Mouse (Mus musculus): ENCODE results near the gene Renbp. TPM values are rescaled to one million over a fixed set of nuclear protein-coding genes. Genes with fewer than 3 reads are reported as not detected.

Renbp gene
- polyA plus RNA-seq (2012; rRNA removed) = 16.4 and 17.5 TPM in 2 replicates

DNA sequence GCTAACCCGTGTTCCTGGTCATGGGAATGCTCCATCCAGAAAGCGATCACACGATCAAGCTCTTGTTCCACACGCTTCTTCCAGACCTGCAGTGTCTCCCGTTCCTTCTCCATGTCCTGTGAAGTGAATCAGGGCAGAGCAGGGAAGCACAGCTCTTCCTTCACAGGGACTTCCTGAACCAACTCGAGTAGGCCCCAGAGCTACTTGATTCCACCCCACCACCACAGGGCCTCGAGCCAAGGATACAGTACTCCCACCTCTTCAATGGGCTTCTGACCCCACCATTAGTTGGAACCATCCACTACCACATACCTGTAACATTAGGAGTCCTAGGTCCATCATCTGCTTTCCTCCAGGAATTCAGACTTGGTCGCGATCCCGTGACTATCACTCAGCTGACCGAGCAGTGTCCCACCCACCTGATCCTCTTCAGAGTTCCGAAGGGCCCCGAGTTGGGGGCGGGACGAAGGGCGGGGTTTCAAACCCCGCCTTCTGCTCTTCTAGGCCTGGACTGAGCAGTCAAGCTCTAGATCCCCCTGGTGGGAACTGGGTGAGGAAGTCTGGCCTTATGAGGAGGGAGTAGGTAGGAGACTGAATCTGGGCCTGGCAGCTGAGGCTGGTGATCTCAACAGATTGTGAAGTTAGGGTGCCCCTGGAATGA, at the start of gene Renbp:
TSS of gene Renbp (minus strand) at position 449 of the 661 bp plus-strand sequence.

DNA sequence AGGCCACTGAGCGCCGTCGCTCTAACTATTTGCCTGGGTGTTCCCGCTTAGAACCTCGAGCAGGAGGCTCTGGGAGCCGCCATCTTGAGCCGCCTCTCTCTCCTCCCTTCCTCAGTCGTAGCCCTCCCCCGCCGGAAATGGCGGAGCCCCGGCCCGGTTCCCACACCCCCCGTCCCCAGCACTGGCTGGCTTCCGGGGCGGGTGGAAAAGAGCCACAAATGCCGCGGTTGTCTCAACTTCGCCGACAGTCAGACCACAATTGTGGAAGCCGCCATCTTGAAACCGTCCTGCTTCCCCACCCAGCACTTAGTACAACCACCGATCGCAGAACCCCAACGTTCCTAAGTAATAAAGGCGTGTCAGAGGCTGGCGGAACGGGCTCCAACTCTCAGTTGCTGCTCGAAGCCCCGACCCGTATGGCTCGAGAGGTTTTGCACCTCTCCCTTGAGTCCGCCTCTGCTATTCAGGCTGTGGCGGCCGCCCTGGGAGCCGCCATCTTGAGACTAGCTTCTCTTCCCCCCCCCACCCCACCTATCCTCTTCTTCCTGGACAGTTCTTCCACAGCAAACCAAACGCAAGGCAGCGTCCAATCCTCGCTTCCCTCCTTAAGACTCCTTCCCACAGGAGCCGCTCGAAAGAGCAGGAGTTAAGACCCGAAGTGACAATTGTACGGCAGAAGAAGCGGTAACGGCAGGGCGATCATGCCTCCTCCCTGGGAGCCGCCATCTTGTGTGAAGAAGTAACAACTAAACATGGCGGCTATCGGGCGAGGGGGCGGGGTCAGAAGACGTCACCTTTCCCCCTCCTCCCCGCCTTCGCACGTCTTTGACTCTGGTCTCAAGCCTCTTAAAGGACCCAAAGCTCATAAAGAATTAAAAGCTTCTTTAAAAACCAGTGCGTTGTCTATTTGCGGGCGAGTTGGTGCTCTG, 35.9 kb upstream of the Renbp start, which contains the start of gene Hcfc1:
TSS of gene Hcfc1 (minus strand) at position 110 of the 929 bp plus-strand sequence.

DNA sequence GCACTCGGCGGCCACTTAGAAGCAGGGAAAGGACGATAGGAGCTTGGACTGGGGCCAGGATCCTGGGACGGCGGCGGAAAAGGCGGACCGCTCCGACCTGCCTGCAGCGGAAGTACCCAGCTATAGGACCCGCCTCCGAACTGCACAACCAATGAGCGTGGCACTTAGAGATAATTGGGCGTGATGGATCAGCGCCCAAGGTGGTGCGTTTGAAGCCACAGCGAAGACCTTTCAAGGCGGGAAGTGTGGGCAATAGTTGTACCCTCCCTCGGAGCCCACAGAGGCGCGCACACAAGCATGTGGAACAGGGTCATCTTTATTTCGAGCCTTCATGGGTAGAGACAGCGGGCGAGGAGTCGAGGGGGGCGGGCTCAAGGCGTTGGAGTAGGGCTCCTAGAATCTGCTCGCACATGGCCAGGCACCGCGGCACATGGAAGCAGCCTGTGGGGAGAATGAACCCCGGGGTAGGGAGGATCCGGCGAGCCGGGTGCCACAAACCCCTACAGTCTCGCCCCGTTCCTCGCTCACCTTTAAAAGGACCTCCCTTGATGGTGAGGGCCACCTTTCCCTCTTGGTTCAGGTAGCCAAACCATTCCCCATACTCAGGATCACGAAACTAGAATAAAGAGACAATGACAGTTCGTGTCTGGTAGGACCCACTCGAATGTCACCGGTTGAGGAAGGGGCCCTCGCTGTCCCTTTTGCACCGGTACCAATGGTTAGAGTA, 8.7 kb downstream of the Renbp start, which contains the start of the genes Arhgap4 and Naa10:
TSS of gene Arhgap4 (minus strand) at position 48 of the 727 bp plus-strand sequence.
TSS of gene Naa10 (minus strand) at position 122 of the 727 bp plus-strand sequence.

DNA sequence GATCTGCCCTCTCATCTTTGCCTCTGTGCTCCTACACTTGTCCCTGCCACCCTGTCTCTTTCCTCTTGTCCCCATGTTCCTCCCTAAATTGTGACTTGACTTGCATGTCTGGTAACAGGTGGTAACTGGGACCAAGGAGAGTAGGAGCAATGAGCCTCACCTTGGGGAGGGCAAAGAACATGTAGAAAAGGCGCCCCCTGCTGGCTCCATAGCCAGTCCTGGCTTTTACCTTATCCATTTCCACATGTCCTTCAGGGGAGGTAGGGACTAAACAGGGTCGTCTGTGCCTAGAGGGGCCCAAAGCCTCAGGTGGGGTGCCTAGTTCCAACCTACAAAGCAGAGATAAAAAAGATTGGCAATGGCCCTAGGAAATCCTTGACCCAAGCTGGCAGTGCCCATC, 34.9 kb downstream of the Renbp start, which contains the start of gene L1cam:
TSS of gene L1cam (minus strand) at position 387 of the 400 bp plus-strand sequence.

GRCm38 (mm10) chrX:73891551-73892152, 39.0 kb downstream of the Renbp start, which contains the start of gene Avpr2:
TSS of gene Avpr2 (plus strand) at chrX:73892102.

Other genes starting within 250 kb of the Renbp start
- 46.7 and 49.0 TPM in 2 replicates for gene Bcap31, start 214.7 kb downstream of the Renbp start, polyA plus RNA-seq (2012; rRNA removed)
- gene Abcd1, start 214.3 kb downstream of the Renbp start, polyA plus RNA-seq (2012; rRNA removed) = 6.0 and 6.6 TPM in 2 replicates
- gene Plxnb3, start 173.8 kb downstream of the Renbp start, polyA plus RNA-seq (2012; rRNA removed) = 0.48 and 0.50 TPM in 2 replicates
- gene Srpk3, start 156.4 kb downstream of the Renbp start, polyA plus RNA-seq (2012; rRNA removed) = 0.46 and 0.81 TPM in 2 replicates
- 144 and 146 TPM in 2 replicates for gene Idh3g, start 144.0 kb downstream of the Renbp start, polyA plus RNA-seq (2012; rRNA removed)
- gene Ssr4, start 143.8 kb downstream of the Renbp start, polyA plus RNA-seq (2012; rRNA removed) = 240 and 242 TPM in 2 replicates
- 0.26 and 0.31 TPM in 2 replicates for gene Pdzd4, start 105.9 kb downstream of the Renbp start, polyA plus RNA-seq (2012; rRNA removed)
- 0.01 TPM in 1 of 2 replicates, not detected in the other for gene Avpr2, start 38.7 kb downstream of the Renbp start, polyA plus RNA-seq (2012; rRNA removed)
- 0.20 and 0.44 TPM in 2 replicates for gene L1cam, start 34.7 kb downstream of the Renbp start, polyA plus RNA-seq (2012; rRNA removed)
- 12.6 and 16.0 TPM in 2 replicates for gene Arhgap4, start 9.0 kb downstream of the Renbp start, polyA plus RNA-seq (2012; rRNA removed)
- 51.4 and 55.9 TPM in 2 replicates for gene Naa10, start 8.9 kb downstream of the Renbp start, polyA plus RNA-seq (2012; rRNA removed)
- 12.8 and 17.0 TPM in 2 replicates for gene Hcfc1, start 35.5 kb upstream of the Renbp start, polyA plus RNA-seq (2012; rRNA removed)
- 21.7 and 22.4 TPM in 2 replicates for gene Irak1, start 93.1 kb upstream of the Renbp start, polyA plus RNA-seq (2012; rRNA removed)
- not detected in 2 replicates for gene Opn1mw, start 196.6 kb upstream of the Renbp start, polyA plus RNA-seq (2012; rRNA removed)
- 3.2 and 3.9 TPM in 2 replicates for gene Mecp2, start 204.5 kb upstream of the Renbp start, polyA plus RNA-seq (2012; rRNA removed)
- not detected in 2 replicates for gene Tex28, start 237.0 kb upstream of the Renbp start, polyA plus RNA-seq (2012; rRNA removed)
- not detected in 2 replicates for gene Tktl1, start 246.4 kb upstream of the Renbp start, polyA plus RNA-seq (2012; rRNA removed)

All from liver, embryonic 18 days (tissue).